ENCODE assay signal across 13 mouse cellular contexts in the genomic region with DNA sequence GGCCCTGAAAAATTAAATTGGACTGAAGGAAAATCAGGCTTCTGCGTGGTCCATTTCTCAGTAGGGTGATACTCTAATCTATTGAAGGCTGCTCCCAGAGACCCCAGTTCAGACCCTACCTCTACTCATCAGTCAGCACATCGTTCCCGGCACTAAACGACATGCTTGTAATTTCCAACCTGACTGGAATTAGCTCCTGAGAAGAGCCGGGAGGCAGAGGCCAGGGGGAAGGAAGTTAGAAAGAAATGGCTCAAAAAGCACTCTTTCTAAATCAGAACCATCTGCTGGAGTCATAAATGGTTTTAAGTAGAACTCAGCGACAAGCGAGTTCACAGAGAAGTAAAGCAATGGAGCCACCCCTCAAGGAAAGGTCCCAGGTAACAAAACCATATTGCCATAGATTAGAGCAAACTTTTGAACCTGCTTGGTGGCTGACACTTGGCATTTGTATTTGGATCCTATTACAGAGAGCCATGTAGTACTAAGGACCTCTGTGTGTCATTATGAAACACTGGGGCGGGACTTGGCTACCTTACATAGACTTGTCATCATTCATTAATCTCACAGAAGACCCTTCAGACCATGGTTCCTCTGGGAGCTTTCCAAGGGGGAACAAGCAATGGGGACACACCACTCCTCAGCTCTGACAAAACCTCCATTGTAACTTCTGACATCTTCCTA.
DNase-seq lines count a peak whose midpoint lies in the region; ATAC-seq and TF ChIP-seq lines count a peak whose summit lies in the region.
"Had no signal": no experiment of that assay in that cellular context is flagged by ENCODE, and none has a peak within 500 bp of the region (broad histone marks: within the 10 kb centered on the region; RNA-seq: fewer than 3 reads in every experiment).

No protein-coding gene starts in this region.

- H3K27me3 ChIP-seq in heart, embryonic 12.5 days (replicated peaks) = no peaks in the 10 kb centered on the region
- no peaks in the 10 kb centered on the region for H3K27me3 ChIP-seq in lung, embryonic 14.5 days (ENCODE audit: insufficient read depth, low read length)
- H3K27me3 ChIP-seq in embryonic facial prominence, embryonic 14.5 days (replicated peaks; ENCODE audit: control insufficient read depth, insufficient read depth, low read length) = 0 out of 2 replicates have a peak, but pooled peaks cover under 1% of the 10 kb centered on the region

- WGBS in heart, embryonic 12.5 days = 50% methylated on average over 8 of the region's 8 CpGs
- 43% methylated on average over 8 of the region's 8 CpGs for WGBS in lung, embryonic 14.5 days
- WGBS in embryonic facial prominence, embryonic 14.5 days = 28% methylated on average over 8 of the region's 8 CpGs

- no peak for TF ChIP-seq CTCF in lung, embryonic 14.5 days (IDR thresholded peaks at IDR 0.05; ENCODE audit: low read depth)

- H3K4me1 ChIP-seq in heart, embryonic 12.5 days (replicated peaks) = peaks cover 19% of the 10 kb centered on the region
- H3K4me1 ChIP-seq in lung, embryonic 14.5 days (ENCODE audit: insufficient read depth) = peaks cover 11% of the 10 kb centered on the region; the same call in 1 of the 2 replicates
- H3K4me1 ChIP-seq in embryonic facial prominence, embryonic 14.5 days (ENCODE audit: control insufficient read depth, insufficient read depth, low read length) = peaks cover 11% of the 10 kb centered on the region

- peak overlapping the region; percentile 42; the same call in 1 of the 2 replicates for H3K27ac ChIP-seq in heart, embryonic 12.5 days (ENCODE audit: poor library complexity, severe bottlenecking)
- peak overlapping the region; percentile 47; the same call in 1 of the 2 replicates for H3K27ac ChIP-seq in lung, embryonic 14.5 days (ENCODE audit: low read depth)
- 0 out of 2 replicates have a peak overlapping the region, but pooled peaks have one; percentile 22 for H3K27ac ChIP-seq in embryonic facial prominence, embryonic 14.5 days (replicated peaks; ENCODE audit: low read depth, low read length)

- no peak overlapping the region for H3K4me2 ChIP-seq in heart, embryonic 12.5 days
- no peak overlapping the region for H3K4me2 ChIP-seq in lung, embryonic 14.5 days
- H3K4me2 ChIP-seq in embryonic facial prominence, embryonic 14.5 days (ENCODE audit: low read depth, low read length) = peak overlapping the region; percentile 32

- no peaks in the 10 kb centered on the region; the same call in 1 of the 2 replicates for H3K9me3 ChIP-seq in heart, embryonic 12.5 days (replicated peaks)
- H3K9me3 ChIP-seq in lung, embryonic 14.5 days (ENCODE audit: low read depth, low read length) = no peaks in the 10 kb centered on the region
- H3K9me3 ChIP-seq in embryonic facial prominence, embryonic 14.5 days (ENCODE audit: control insufficient read depth, low read length) = no peaks in the 10 kb centered on the region

- no peak overlapping the region for H3K4me3 ChIP-seq in heart, embryonic 12.5 days
- H3K4me3 ChIP-seq in lung, embryonic 14.5 days (ENCODE audit: low read depth, low read length) = no peak overlapping the region
- no peak overlapping the region for H3K4me3 ChIP-seq in embryonic facial prominence, embryonic 14.5 days (ENCODE audit: low read depth, low read length)

- H3K9ac ChIP-seq in heart, embryonic 12.5 days = no peak overlapping the region
- H3K9ac ChIP-seq in lung, embryonic 14.5 days = no peak overlapping the region
- H3K9ac ChIP-seq in embryonic facial prominence, embryonic 14.5 days (ENCODE audit: low read depth, low read length) = no peak overlapping the region

- ATAC-seq in heart, embryonic 12.5 days (ENCODE audit: insufficient number of reproducible peaks, low FRiP score) = no peak
- ATAC-seq in lung, embryonic 14.5 days (ENCODE audit: insufficient read depth) = peak; percentile 29; the same call in 1 of the 2 replicates
- ATAC-seq in embryonic facial prominence, embryonic 14.5 days (ENCODE audit: low read depth) = peak; percentile 68; the same call in 1 of the 2 replicates
- ATAC-seq: forebrain, embryonic 14.5 days had no signal

- no peaks in the 10 kb centered on the region for H3K36me3 ChIP-seq in heart, embryonic 12.5 days
- H3K36me3 ChIP-seq in lung, embryonic 14.5 days (ENCODE audit: insufficient read depth) = no peaks in the 10 kb centered on the region
- no peaks in the 10 kb centered on the region for H3K36me3 ChIP-seq in embryonic facial prominence, embryonic 14.5 days (ENCODE audit: control insufficient read depth, insufficient read depth, low read length)

- no peak for DNase-seq in heart, adult 11 months
- DNase-seq in lung, embryonic 14.5 days = peak; percentile 59
- no peak for DNase-seq in lung, adult 18-20 months
- peak; percentile 74 for DNase-seq in embryonic facial prominence, embryonic 14.5 days (ENCODE audit: low spot score)
- DNase-seq in cerebellum, postnatal 25 days = no peak
- no peak for DNase-seq in B cell, adult 2 months
- DNase-seq in urinary bladder, postnatal 14 days (ENCODE audit: low spot score) = no peak
- DNase-seq: adrenal gland, adult 8-10 months; cerebellum, adult 9-10 months; kidney, adult 11 months; thymus, postnatal 25 days had no signal

Comparison
In these comparisons a context has a peak if more than half of its experiments do, and no peak if none do; other contexts are left out.
1. DNase-seq: peak in lung, embryonic 14.5 days (single experiment) and embryonic facial prominence, embryonic 14.5 days (single experiment); none in heart, adult 11 months (single experiment), lung, adult 18-20 months (0 of 2), cerebellum, postnatal 25 days (0 of 2), B cell, adult 2 months (0 of 2) and urinary bladder, postnatal 14 days (single experiment).
2. Peak in every context shown above with its lines, with median percentiles within 50 percentile points of each other: H3K27ac ChIP-seq.